Mouse (Mus musculus) layer of hippocampus, adult 18-20 months (tissue): Measurements from ENCODE around the gene Ubxn1. TPM values are rescaled to one million over a fixed set of nuclear protein-coding genes. Genes with fewer than 3 reads are reported as not detected.
"Not testable (repeated sequence)": the region's sequence is repeated elsewhere in the genome, so short reads cannot be mapped to it uniquely, and the experiment has no call there.

Source experiments
- DNase-seq, 2 experiments: peaks; one replicate each; pipeline ENCODE4 v3.0.0; 2022; ENCODE audit warnings: low spot score in 2 of 2
- total RNA-seq, 2 experiments: library from RNA; stranded (reverse); gene quantifications; 2 replicates each; pipeline ENCODE4 v1.2.3; 2021

Gene Ubxn1
- total RNA-seq, 2 experiments from 2014 or later = 103 to 109 TPM

- no peak for DNase-seq
Measured at GRCm38 (mm10) chr19:8853117-8853516, 18.2 kb upstream of the Ubxn1 start.

- peak in 1 of 2 experiments; percentile 54 for DNase-seq
Measured at GRCm38 (mm10) chr19:8857689-8858088, 13.6 kb upstream of the Ubxn1 start.

- DNase-seq = peak in 1 of 2 experiments; percentile 33
Measured at GRCm38 (mm10) chr19:8859018-8859417, 12.3 kb upstream of the Ubxn1 start.

- DNase-seq = no peak
Measured at GRCm38 (mm10) chr19:8864265-8864664, 7.0 kb upstream of the Ubxn1 start.

GRCm38 (mm10) chr19:8870381-8870780 lies 915 bp upstream of the Ubxn1 start:
- DNase-seq = not testable (repeated sequence)

- no peak for DNase-seq
Measured at GRCm38 (mm10) chr19:8870838-8871237, 458 bp upstream of the Ubxn1 start.

- DNase-seq = no peak
Measured at GRCm38 (mm10) chr19:8872266-8872840, 1.1 kb downstream of the Ubxn1 start.

- DNase-seq = no peak
Measured at GRCm38 (mm10) chr19:8875031-8875430, 3.7 kb downstream of the Ubxn1 start.

- DNase-seq = peak; percentile 83 to 92
Measured at GRCm38 (mm10) chr19:8880311-8881033, 9.2 kb downstream of the Ubxn1 start, which contains the start of gene Uqcc3. Gene Uqcc3, minus strand, starts transcription at chr19:8880923.

- no peak for DNase-seq
Measured at GRCm38 (mm10) chr19:8881034-8881392, 9.7 kb downstream of the Ubxn1 start.

- DNase-seq = no peak
Measured at GRCm38 (mm10) chr19:8883616-8884015, 12.3 kb downstream of the Ubxn1 start, which contains the start of the genes Lbhd1 and Gm49403. Gene Lbhd1, plus strand, starts transcription at chr19:8883732. Gene Gm49403, plus strand, starts transcription at chr19:8883930.

- DNase-seq = no peak
Measured at GRCm38 (mm10) chr19:8886916-8887584, 15.8 kb downstream of the Ubxn1 start.

- no peak for DNase-seq
Measured at GRCm38 (mm10) chr19:8887585-8888463, 16.5 kb downstream of the Ubxn1 start.

- peak; percentile 90 to 95 for DNase-seq
Measured at GRCm38 (mm10) chr19:8888511-8889385, 17.5 kb downstream of the Ubxn1 start, which contains the start of the genes 1810009A15Rik and Gm49416. Gene 1810009A15Rik, plus strand, starts transcription at chr19:8888853. Gene Gm49416, plus strand, starts transcription at chr19:8888926.

- DNase-seq = peak; percentile 85 to 90
Measured at GRCm38 (mm10) chr19:8892829-8893766, 21.8 kb downstream of the Ubxn1 start, which contains the start of gene Ints5. Gene Ints5, plus strand, starts transcription at chr19:8893005.

GRCm38 (mm10) chr19:8895397-8895960 lies 24.2 kb downstream of the Ubxn1 start:
- DNase-seq = no peak

- DNase-seq = not testable (repeated sequence)
Measured at GRCm38 (mm10) chr19:8896231-8896630, 24.9 kb downstream of the Ubxn1 start.

- DNase-seq = peak in 1 of 2 experiments; percentile 21
Measured at GRCm38 (mm10) chr19:8897211-8897864, 26.0 kb downstream of the Ubxn1 start.
